Mouse (Mus musculus): ENCODE measurements around the gene Rpl19.

Gene Rpl19

DNA sequence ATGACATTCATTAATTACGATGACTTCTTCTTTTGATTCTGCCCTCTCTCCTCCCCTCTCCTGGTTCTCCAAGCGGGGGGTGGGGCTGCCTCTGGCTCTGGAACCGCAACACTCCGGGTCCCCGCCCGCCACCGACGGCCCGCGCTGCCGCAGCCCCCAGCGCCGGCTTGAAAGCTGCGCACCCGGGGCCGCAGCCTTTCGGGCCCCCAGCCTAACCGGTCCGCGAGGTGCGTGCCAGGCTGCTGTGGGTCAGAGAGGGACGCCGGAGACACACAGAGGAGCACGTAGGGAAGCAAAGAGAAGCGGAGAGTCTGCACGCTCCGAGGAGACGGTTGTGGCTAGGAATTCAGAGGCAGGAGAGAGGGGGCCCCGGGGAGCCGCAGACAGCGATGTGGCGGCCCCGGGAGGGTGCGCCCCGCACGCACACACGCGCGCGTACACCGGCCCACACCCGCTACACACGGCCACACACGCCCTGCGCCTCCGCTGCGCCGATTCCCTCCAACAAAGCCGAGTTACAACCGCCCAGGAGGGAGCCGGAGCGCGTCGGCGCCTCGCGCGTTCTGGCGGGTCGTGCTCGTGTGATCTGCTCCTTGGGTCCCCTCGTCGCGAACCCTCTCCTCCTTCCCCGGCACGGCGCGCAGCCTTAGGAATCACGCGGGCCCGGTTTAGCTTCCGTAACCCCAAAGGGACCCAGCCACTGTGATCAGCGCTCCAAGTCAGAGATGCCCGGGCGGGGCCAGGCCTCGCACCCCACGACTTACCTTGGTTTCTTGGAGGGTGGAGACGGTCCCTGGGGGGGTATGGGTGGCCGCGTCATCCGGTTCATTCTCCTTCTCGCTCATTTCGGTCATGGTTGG is 25.8 kb downstream of the Rpl19 start:
- DNase-seq (ENCODE audit: low spot score in 2 of 2): peak; percentile 29 to 74

DNA sequence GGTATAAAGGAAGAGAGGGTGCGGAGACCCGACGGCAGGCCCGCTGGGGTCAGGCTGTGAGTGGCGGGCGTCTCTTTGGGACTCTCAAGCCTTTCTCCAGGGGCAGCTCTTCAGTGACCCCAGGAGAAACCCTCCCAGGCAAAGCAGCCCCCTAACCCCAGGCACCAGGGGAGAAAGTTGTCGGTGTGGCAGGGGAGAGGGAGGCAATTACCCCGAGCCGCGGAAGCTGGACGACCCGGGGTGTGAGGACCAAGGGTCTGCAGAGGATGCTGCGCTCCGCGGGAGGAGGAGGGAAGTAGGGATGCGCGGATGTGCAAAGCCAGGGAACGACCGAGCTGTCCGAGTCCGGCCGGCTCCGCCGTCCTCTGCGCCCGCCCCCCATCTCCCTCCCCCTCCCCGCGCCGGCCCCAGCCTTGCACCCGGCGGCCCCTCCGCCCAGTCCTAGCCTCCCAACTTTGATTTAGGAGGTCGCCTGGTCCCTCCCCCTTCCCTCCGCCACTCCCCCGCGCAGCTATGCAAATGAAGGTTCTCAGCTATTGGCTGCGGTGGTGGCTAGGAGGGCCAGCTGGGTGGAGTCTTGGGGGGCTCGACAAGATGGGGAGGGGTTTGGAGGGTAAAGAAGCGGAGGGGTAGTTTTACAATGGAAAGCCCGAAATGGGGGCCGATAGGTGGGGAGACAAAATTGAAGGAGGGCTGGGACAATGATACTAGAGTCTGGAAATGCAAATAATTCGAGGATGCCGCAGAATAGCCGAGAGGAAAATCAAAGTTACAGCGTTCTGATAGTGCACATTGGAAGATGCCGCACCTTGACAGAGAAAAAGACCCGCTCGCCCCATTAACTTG is 26.7 kb downstream of the Rpl19 start, which contains the start of gene Stac2:
TSS of gene Stac2 (minus strand) at position 474 of the 846 bp plus-strand sequence.
- DNase-seq (ENCODE audit: low spot score in 2 of 2): peak in 1 of 2 experiments; percentile 72

DNA sequence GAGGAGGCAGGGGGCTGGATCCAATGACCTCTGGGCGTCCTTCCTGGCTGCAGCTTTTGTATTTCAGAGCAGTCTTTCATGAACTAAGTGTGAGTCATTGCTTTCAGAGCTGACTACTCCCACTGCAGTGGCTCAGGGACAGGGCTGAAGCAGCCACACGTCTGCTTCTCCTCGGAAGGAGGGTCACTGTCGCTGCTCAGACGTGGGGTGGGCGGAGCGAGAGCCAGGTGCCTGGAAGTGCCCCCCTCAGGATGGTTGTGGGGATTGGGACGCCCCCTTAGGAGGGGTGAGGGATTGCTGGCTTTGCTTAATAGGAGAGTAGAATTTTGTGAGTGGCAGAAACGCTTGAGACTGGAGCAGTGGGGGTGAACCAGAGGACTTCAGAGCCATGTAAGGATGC is 31.0 kb downstream of the Rpl19 start:
- no peak for DNase-seq (ENCODE audit: low spot score in 2 of 2)

DNA sequence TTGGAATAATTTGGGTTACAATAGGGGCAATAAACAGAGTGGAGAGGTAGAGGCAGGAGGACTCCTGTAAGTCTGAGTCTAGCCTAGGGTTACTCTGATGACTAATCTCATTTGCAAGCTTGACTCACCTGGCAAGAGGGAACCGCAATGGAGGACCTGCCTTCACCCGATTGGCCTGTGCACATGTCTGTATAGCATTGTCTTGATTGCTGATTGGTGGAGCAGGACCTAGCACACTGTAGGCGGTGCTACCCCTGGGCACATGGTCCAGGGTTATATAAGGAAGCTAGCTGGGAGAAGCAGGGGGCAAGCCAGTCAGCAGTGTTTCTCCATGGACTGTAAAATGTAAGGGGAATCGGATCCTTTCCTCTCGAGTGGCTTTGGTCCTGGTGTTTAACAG is 31.5 kb downstream of the Rpl19 start:
- DNase-seq (ENCODE audit: low spot score in 2 of 2): no peak

DNA sequence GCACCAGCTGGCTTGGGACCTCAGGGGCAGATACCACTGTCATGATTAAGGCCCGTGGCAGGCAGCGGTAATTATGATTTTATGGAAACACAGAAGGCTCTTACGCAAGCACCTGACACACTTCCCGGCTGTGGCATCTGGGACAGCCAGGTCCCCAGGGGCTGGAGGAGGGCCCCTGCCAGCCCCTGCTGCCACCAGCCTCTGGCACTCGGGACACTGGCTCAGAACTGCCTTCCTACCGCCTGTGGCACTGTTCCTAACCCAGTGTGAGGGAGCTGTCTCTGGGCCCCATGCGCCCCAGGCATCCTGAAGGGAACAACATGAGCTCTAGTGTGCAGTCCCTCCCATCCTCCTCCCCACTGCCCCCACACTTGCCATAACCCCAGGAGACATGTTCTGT is 33.2 kb downstream of the Rpl19 start:
- DNase-seq (ENCODE audit: low spot score in 2 of 2): no peak

DNA sequence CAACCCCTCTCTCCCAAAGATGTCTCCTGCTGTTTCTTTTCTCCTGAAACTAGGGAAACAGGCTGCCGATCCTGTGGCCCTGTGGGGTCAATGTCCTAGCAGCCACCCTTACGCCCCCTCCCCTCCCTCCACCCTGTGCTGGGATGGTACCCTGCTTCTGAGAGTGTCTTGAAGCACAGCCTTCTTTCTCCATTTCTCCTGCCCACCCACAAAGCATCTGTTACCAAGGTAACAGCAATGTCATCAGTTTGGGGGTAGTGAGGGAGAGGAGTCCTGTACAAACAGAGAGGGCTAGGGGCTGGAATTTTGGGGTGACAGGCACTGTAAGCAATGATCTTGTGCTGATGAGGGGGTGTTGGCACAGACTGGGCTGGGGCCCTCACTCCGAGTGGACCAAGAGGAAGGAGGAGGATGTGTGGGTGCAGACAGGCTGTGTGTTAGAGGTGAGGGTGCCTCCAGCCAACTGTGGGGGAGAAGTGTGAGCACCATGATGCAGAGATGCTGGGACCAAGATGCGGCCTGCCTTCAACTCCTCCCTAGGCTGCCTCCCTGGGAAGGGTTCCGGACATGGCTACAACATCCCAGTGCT is 33.7 kb downstream of the Rpl19 start:
- DNase-seq (ENCODE audit: low spot score in 2 of 2): no peak

DNA sequence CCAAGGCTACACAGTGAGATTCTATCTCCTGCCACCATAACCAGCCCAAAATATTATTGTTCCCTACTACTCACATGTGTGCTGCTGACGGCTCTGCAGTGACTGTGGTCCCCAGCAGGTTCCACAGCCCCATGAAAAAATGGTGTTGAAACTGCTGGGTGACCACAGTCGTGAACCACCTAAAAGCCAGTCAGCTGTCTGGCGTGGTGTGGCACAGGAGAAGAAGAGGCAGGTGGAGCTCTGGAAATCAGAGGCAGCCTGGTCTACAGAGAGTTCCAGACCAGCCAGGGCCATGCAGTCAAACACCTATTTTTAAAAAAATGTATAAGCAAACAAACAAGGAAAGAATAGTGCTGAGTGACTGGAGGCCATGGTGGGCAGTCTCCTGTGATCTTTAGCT is 34.9 kb downstream of the Rpl19 start:
- DNase-seq (ENCODE audit: low spot score in 2 of 2): no peak

DNA sequence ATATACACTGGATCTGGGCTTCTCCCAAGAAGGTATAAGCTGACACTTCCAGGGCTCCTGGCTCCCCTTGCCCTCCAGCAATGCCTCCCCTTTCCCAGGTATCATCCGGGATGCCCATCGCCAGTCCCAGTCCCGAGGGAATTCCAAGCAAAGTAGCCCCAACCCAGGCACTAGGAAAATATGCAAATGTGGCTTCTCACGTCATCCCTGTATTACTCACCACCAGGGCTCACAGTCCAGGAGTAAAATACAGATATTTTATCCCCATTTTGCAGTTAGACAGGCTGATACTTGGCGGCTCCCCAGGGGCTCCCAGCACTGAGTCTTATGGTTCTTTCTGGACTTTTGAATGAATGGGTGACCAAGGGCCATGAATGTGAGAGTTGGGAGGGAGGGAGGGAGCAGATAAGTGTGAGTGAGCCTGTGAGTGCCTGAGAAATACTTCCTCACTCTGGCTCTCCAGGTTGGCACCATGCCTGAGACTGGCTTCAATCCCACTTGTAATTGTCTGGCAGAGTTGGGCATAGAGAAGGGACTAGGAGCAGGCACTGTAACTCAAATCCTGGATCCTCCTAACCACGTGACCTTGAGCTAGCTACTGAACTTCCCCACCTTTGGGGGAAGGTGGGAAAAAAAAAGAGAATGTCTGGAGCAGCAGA is 35.5 kb downstream of the Rpl19 start:
- no peak for DNase-seq (ENCODE audit: low spot score in 2 of 2)

DNA sequence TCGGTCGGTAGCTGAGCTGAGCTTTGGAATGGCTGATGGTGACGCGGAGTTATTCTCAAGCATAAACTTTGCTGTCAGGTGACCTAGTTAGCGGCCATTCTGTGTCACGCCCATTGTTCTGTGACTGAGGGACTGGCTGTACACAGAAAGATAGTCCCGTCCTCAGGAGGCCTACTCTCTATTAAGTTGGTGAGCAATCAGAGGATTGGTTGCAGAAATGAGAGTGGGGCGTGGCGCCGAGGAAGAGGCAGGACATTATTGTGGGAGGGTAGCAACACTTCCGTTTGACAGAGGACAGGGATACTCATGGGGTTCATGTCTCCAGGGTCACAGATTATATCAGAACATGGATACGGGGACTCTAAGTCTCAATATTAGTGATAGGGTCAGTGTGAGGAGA is 39.7 kb downstream of the Rpl19 start:
- DNase-seq (ENCODE audit: low spot score in 2 of 2): no peak

DNA sequence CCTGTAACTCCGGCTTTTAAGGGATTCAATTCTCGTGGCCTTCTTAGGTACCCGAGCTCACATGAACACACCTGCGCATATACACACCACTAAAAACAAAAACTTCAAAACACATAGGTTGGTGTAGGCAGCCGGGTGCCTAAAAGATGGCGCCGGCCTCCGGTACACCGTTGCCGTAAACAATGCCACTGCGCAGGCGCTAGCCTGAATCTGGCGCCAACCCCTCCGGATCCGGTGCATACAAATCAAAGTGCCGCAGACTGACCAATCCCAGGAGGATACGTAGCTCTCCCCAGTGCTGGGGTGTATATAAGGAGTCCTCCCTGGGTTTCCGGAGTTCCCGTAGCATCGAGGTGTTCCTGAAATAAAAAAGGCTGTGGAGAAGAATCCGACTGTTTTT is 40.7 kb downstream of the Rpl19 start:
- DNase-seq (ENCODE audit: low spot score in 2 of 2): no peak

DNA sequence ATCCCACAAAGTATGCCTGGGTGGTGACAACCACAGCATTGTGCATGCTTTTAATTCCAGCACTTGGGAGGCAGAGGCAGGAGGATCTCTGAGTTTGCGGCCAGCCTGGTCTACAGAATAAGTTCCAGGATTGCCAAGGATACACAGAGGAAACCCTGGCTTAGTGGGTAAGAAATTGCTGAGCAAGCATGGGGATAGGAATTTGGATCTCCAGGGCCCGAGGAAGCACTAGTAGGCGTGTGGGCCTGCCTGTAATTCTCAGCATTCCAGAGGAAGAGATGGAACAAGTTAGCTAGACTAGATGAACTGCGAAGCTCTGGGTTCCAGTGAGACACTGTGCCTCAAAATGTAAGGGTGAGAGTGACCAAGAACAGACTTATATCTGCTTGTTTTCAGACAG is 46.9 kb downstream of the Rpl19 start:
- no peak for DNase-seq (ENCODE audit: low spot score in 2 of 2)

DNA sequence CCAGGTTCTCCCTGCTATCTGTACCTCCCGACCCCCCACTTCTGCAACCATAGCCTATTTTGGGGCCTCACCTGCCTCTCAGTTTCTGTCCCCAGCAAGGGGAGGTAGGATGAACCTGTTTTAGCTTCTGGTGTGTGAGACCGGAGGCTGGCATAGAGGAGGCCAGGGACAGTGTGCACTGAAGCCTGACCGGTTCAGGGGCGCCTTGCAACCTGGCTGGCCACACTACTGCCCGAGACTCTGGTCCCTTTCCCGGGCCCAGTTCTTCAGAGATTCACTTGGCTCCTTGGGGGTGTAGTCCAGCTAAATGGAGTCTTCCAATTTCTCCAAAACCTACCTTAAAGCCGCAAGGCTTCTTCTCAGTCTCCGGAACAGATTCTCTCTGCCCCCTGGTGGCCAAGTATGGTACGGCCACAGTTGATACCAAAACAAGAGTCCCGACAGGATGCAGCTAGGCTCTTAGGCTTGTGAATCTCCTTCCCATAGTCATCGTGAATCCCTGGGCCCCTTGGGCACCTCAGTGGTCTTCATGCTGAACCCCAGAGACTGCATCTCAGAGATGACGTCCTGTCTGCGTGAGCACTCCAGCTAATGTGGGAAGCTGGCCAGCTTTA is 48.8 kb downstream of the Rpl19 start:
- peak; percentile 80 to 89 for DNase-seq (ENCODE audit: low spot score in 2 of 2)

DNA sequence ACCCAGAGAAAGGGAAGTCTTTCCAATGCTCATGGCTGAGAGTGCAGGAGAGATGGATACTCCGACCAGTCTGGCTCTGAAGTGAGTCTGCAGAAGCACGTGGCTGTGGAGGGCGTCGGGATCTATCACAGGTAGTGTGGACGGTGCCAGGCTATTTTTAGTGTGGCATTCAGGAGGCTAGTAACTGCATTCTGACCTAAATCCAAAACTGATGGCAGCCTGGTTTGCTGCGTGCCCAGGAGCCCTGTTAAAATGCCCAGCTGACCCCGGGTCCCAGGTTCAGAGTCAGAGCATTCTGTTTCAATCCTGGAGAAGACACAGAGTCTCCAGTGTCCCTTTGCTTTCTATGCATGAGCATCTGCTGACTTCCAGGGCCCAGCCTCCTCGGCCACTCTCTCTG is 50.6 kb downstream of the Rpl19 start:
- DNase-seq (ENCODE audit: low spot score in 2 of 2): no peak

Data from spleen, postnatal 10 days (tissue).